Mouse (Mus musculus) forebrain, embryonic 12.5 days (tissue): Measurements from ENCODE around the gene Ccdc3. TPM values are rescaled to one million over a fixed set of nuclear protein-coding genes. Genes with fewer than 3 reads are reported as not detected.
"Not testable (repeated sequence)": the region's sequence is repeated elsewhere in the genome, so short reads cannot be mapped to it uniquely, and the experiment has no call there.

Source experiments
- ATAC-seq: fragments of 200-750 bp; cut with Nextera tagmentation; 2 replicates; pipeline ENCODE4 v1.8.0; 2017; ENCODE audit warnings: moderate TSS enrichment; ENCODE audit not compliant: low FRiP score
- H3K27ac ChIP-seq: fragments of 300-500 bp; sonication (generic); 2 replicates; pipeline ENCODE4 v1.5.1; 2016; ENCODE audit warnings: mild to moderate bottlenecking
- H3K27me3 ChIP-seq: fragments of 300-500 bp; sonication (generic); 2 replicates; pipeline ENCODE4 v1.6.1; 2016; ENCODE audit warnings: mild to moderate bottlenecking
- H3K36me3 ChIP-seq: fragments of 300-500 bp; sonication (generic); replicated peaks from 2 replicates; pipeline ENCODE4 v1.6.1; 2016; ENCODE audit warnings: mild to moderate bottlenecking
- H3K4me1 ChIP-seq: fragments of 300-500 bp; sonication (generic); 2 replicates; pipeline ENCODE4 v1.6.1; 2016
- H3K4me2 ChIP-seq: fragments of 300-500 bp; sonication (generic); 2 replicates; pipeline ENCODE4 v1.6.1; 2016; ENCODE audit warnings: mild to moderate bottlenecking, moderate library complexity
- H3K4me3 ChIP-seq: fragments of 300-500 bp; sonication (generic); replicated peaks from 2 replicates; pipeline ENCODE4 v1.5.1; 2016; ENCODE audit warnings: mild to moderate bottlenecking
- H3K9ac ChIP-seq: fragments of 300-500 bp; sonication (generic); 2 replicates; pipeline ENCODE4 v1.6.1; 2016; ENCODE audit warnings: mild to moderate bottlenecking
- H3K9me3 ChIP-seq: fragments of 300-500 bp; sonication (generic); 2 replicates; pipeline ENCODE4 v1.6.1; 2016
- WGBS: fragments of 180-500 bp; shearing (Covaris S2); methylation state at CpG from one replicate; pipeline ENCODE4 v1.1.7; 2016; 5-methylcytosine and 5-hydroxymethylcytosine counted together
- polyA plus RNA-seq: library from polyadenylated mRNA; unstranded; fragments of >200 nt; fragmentation: Nextera tagmentation; extraction: Ambion mirVana; gene quantifications from 2 replicates; pipeline ENCODE4 v1.2.1, GENCODE M21; 2016

Ccdc3 gene
- polyA plus RNA-seq, 1 experiment from 2014 or later, result 2.9 TPM

DNA sequence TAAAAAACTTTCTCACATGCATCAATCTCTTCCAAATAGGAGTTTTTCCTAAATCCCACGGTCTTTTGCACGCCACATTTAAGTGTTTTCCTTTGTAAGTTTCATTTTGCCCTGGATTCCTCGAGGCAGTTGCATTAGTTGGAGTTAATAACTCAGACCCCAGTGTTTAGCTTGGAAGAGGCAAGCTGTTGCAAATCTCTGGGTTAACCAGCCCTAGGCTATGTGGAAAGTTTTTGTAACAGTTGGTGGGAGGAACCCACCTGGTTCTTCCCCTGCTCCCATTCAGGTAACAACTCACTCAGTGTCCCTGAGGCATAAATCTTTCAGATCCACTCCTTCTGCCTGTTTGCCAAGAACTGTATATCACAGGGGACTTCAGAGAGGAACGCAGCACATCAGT lies 101.9 kb downstream of the Ccdc3 start:
- 79% methylated on average over 4 of the region's 4 CpGs for WGBS
- no peaks in the 10 kb centered on the region for H3K4me1 ChIP-seq
- H3K27ac ChIP-seq, result no peak overlapping the region
- no peak for ATAC-seq
- no peaks in the 10 kb centered on the region for H3K36me3 ChIP-seq
- H3K4me2 ChIP-seq, result no peak overlapping the region
- H3K9ac ChIP-seq, result no peak overlapping the region
- H3K27me3 ChIP-seq, result no peaks in the 10 kb centered on the region
- H3K9me3 ChIP-seq, result no peaks in the 10 kb centered on the region
- no peak overlapping the region for H3K4me3 ChIP-seq

DNA sequence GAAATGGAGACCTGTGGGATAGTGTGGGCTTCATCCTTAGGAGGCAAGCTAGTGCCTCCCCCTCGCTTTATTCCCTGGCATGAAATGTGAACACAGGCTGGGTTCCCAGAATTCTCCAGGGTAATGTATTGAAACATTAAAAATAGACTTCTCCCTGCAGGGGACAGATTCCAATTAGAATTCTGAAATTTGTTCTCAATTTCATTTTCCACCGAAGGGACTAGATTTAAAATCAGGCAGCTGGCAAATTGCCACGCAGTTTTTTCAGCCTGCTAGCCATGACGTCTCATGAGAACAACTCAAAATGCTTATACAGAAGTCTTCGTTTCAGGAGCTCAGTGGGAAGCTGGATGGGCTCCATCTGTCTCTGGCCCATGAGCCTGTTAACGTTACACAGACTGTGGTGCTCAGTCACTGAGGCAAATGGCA lies 103.9 kb downstream of the Ccdc3 start:
- Histone ChIP-seq H3K4me1 (no peaks in the 10 kb centered on the region), H3K4me2 (no peak overlapping the region), H3K27me3 (no peaks in the 10 kb centered on the region), H3K9ac (no peak overlapping the region), H3K36me3 (no peaks in the 10 kb centered on the region), H3K27ac (no peak overlapping the region), H3K9me3 (no peaks in the 10 kb centered on the region), H3K4me3 (no peak overlapping the region)
- WGBS, result 72% methylated on average over 6 of the region's 6 CpGs
- no peak for ATAC-seq

DNA sequence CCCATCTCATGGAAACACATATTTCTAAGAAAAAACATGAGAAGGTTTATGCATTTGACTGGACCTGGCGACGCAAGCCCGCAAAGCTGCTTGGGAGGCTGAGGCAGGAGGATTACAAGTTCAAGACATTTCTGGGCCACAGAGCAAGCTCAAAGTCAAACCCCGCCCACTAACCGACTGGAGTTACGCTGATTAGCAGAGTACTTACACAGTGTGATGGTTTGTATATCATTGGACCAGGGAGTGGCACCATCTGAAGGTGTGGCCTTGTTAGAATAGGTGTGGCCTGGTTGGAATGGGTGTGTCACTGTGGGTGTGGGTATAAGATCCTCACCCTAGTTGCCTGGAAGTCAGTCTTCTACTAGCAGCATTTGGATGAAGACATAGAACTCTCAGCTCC lies 111.6 kb downstream of the Ccdc3 start:
- H3K9me3 ChIP-seq, H3K27me3 ChIP-seq, H3K36me3 ChIP-seq, H3K4me1 ChIP-seq, H3K4me2 ChIP-seq, H3K27ac ChIP-seq, ATAC-seq, H3K9ac ChIP-seq, H3K4me3 ChIP-seq: not testable (repeated sequence)
- 89% methylated on average over 6 of the region's 6 CpGs for WGBS

DNA sequence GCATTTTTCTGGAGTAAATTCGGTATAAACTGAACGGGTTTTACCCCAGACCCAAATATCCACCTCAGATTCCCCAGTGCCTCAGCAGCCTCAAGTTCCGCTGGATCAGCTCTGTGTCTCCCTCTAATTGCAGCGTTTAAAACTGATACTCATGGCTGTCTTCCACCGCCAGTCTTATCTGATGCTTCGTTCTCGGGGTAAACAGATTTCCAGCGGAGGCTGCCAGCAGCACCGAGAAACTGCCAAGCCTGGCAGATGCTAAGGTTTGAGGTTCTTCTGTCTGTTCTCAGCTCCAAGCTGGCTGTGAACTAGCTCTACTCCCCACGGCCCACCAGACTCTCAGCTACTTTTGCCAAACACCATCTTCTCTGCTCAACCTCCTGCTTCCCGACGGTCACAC lies 112.4 kb downstream of the Ccdc3 start:
- WGBS, result 82% methylated on average over 12 of the region's 12 CpGs
- no peak for ATAC-seq
- H3K27ac ChIP-seq, result no peak overlapping the region
- no peaks in the 10 kb centered on the region for H3K36me3 ChIP-seq
- H3K9ac ChIP-seq, result no peak overlapping the region
- no peak overlapping the region for H3K4me2 ChIP-seq
- H3K9me3 ChIP-seq, result no peaks in the 10 kb centered on the region
- no peak overlapping the region for H3K4me3 ChIP-seq
- H3K4me1 ChIP-seq, result no peaks in the 10 kb centered on the region
- no peaks in the 10 kb centered on the region for H3K27me3 ChIP-seq

DNA sequence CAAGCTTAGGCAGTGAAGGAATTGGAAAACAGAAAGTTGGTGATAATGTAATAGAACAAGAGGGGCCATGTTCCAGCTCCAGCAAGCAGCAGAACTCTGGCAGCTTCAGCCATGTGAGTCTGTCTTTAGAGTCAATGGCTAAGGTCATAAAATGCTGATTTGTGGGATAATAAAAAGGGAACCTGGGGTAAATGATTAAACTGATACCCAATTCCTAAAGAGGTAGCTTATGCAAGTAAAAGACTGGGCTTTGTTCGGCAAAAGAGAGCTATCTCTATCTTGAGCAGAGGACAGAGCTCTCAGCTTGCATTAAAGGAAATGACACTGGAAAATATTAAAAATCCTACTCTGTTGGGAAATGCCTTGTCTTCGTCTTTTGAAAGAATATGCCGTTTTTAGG lies 120.7 kb downstream of the Ccdc3 start:
- no peak for ATAC-seq
- no peaks in the 10 kb centered on the region for H3K27me3 ChIP-seq
- H3K4me3 ChIP-seq, result no peak overlapping the region
- H3K9me3 ChIP-seq, result no peaks in the 10 kb centered on the region
- H3K27ac ChIP-seq, result no peak overlapping the region
- H3K4me2 ChIP-seq, result no peak overlapping the region
- 94% methylated on average over 3 of the region's 3 CpGs for WGBS
- H3K36me3 ChIP-seq, result no peaks in the 10 kb centered on the region
- H3K4me1 ChIP-seq, result no peaks in the 10 kb centered on the region
- no peak overlapping the region for H3K9ac ChIP-seq

DNA sequence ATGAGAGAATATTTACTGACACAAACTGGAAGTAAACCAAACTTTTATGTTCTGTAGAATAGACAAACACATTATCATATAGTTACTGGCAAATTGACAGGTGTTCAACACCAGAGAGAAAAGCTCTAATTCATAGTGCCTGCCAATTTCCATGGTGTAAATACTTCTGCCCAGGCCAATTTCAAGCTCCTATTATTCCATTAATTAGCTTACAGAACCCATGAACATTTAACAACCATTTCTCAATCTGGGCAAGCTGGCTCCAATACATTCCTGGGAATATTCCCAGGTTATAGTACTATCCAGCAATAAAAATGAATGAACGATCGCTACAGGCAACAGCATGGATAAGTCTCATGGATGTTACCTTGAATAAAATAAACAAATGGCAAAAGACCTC lies 124.7 kb downstream of the Ccdc3 start:
- Histone ChIP-seq H3K4me2 (no peak overlapping the region), H3K4me3 (no peak overlapping the region), H3K9me3 (no peaks in the 10 kb centered on the region), H3K27me3 (no peaks in the 10 kb centered on the region), H3K36me3 (no peaks in the 10 kb centered on the region), H3K27ac (no peak overlapping the region), H3K9ac (no peak overlapping the region), H3K4me1 (no peaks in the 10 kb centered on the region)
- ATAC-seq, result no peak
- 78% methylated on average over 2 of the region's 2 CpGs for WGBS

DNA sequence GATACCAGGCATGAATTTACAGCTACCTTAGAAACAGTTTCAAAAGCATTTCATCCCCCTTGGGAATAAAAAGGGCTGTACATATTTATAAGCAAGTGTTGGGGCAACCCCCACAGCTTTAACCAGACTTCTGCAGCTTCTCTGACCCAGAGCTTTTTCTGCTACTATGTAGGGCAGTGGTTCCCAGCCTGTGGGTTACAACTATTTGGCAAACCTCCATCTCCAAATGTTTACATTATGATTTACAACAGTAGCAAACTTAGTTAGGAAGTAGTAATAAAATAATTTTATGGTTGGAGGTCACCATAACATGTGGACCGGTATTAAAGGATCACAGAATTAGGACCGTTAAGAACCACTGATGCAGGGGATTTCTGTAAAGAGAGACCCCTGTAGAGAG lies 130.4 kb downstream of the Ccdc3 start:
- no peak overlapping the region for H3K4me2 ChIP-seq
- no peak overlapping the region for H3K9ac ChIP-seq
- no peaks in the 10 kb centered on the region for H3K36me3 ChIP-seq
- H3K27ac ChIP-seq, result no peak overlapping the region
- H3K27me3 ChIP-seq, result no peaks in the 10 kb centered on the region
- no peak for ATAC-seq
- H3K4me3 ChIP-seq, result no peak overlapping the region
- 76% methylated on average over 2 of the region's 2 CpGs for WGBS
- no peaks in the 10 kb centered on the region for H3K9me3 ChIP-seq
- no peaks in the 10 kb centered on the region for H3K4me1 ChIP-seq

Other genes with a start within 250 kb of the Ccdc3 start
- 43.4 and 44.0 TPM in 2 replicates for gene Phyh, start 218.8 kb upstream of the Ccdc3 start, polyA plus RNA-seq
- 0.55 TPM in 1 of 2 replicates, not detected in the other for gene Ucma, start 161.7 kb upstream of the Ccdc3 start, polyA plus RNA-seq
- 44.5 and 46.3 TPM in 2 replicates for gene Mcm10, start 125.0 kb upstream of the Ccdc3 start, polyA plus RNA-seq
- gene Optn, start 73.7 kb upstream of the Ccdc3 start, polyA plus RNA-seq, result 2.5 and 3.3 TPM in 2 replicates